Mouse (Mus musculus) midbrain, embryonic 12.5 days (tissue): ENCODE measurements at regions not wholly inside any gene's neighbourhood (a gene's known extent, or its start where the extent isn't known, plus 50 kb on each side); places are given as distances from the start of the nearest gene placed in this dataset.

ENCODE experiments used
- ATAC-seq: fragments of 200-750 bp; cut with Nextera tagmentation; 2 replicates; pipeline ENCODE4 v1.8.0; 2017; ENCODE audit warnings: low read depth, moderate TSS enrichment, moderate library complexity; ENCODE audit not compliant: low FRiP score
- H3K27ac ChIP-seq: fragments of 300-500 bp; sonication (generic); replicated peaks from 2 replicates; pipeline ENCODE4 v1.5.1; 2016; ENCODE audit warnings: mild to moderate bottlenecking
- H3K27me3 ChIP-seq: fragments of 300-500 bp; sonication (generic); 2 replicates; pipeline ENCODE4 v1.6.1; 2016; ENCODE audit warnings: mild to moderate bottlenecking
- H3K36me3 ChIP-seq: fragments of 300-500 bp; sonication (generic); 2 replicates; pipeline ENCODE4 v1.6.1; 2016
- H3K4me1 ChIP-seq: fragments of 300-500 bp; sonication (generic); 2 replicates; pipeline ENCODE4 v1.6.1; 2016
- H3K4me2 ChIP-seq: fragments of 300-500 bp; sonication (generic); replicated peaks from 2 replicates; pipeline ENCODE4 v1.6.1; 2016; ENCODE audit warnings: mild to moderate bottlenecking, moderate library complexity
- H3K4me3 ChIP-seq: fragments of 300-500 bp; sonication (generic); 2 replicates; pipeline ENCODE4 v1.5.1; 2016; ENCODE audit warnings: mild to moderate bottlenecking
- H3K9ac ChIP-seq: fragments of 300-500 bp; sonication (generic); replicated peaks from 2 replicates; pipeline ENCODE4 v1.6.1; 2016; ENCODE audit warnings: mild to moderate bottlenecking, moderate library complexity
- H3K9me3 ChIP-seq: fragments of 300-500 bp; sonication (generic); 2 replicates; pipeline ENCODE4 v1.6.1; 2016; ENCODE audit warnings: mild to moderate bottlenecking
- WGBS: fragments of 180-500 bp; shearing (Covaris S2); methylation state at CpG from one replicate; pipeline ENCODE4 v1.1.7; 2016; 5-methylcytosine and 5-hydroxymethylcytosine counted together

DNA sequence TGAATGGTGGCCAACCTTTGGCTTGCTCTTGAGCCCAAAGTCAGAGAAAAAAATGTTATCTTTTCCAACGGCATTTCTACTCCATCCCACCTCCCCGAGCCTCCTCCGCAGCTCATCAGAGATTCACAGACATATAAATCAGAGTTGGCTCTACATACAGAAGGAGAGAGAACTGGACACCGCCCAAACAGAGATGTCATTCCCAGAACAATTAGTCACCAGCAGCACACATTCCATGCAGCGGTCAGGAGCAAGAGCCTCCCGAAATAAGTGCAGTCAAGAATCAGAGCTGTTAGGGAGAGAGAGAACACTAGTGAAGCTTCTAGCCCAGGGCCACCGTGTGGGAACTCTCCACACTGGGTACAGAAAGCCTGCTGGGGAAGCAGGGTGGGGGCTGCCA, 121.2 kb upstream of the Dyrk2 start:
- no peak overlapping the region for H3K4me3 ChIP-seq
- WGBS: 92% methylated on average over 7 of the region's 7 CpGs
- no peaks in the 10 kb centered on the region for H3K27me3 ChIP-seq
- H3K9ac ChIP-seq: no peak overlapping the region
- no peak for ATAC-seq
- no peaks in the 10 kb centered on the region for H3K4me1 ChIP-seq
- H3K9me3 ChIP-seq: no peaks in the 10 kb centered on the region
- no peak overlapping the region for H3K27ac ChIP-seq
- no peak overlapping the region for H3K4me2 ChIP-seq
- no peaks in the 10 kb centered on the region for H3K36me3 ChIP-seq

DNA sequence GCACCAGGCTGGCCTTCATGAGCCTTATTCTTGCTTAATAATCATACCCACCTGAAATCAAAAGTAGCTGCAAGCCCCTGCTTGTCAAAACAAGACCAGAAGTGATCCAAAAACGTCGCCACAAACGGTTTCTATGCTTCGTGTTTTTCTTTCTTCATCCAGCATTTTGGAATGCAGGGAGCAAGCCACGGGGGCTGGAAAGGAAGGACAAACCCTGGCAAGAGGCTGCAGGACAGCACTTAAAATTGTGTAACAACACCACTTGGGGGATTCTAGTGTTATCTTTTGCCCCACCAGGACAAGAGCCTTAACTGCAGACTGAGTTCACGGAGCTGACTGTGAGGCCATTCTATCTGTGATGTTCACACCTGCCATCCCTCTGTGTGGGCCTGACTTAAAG, 120.5 kb upstream of the Dyrk2 start:
- Histone ChIP-seq H3K9ac (no peak overlapping the region), H3K4me1 (no peaks in the 10 kb centered on the region), H3K9me3 (no peaks in the 10 kb centered on the region), H3K27ac (no peak overlapping the region), H3K4me2 (no peak overlapping the region), H3K4me3 (no peak overlapping the region), H3K27me3 (no peaks in the 10 kb centered on the region), H3K36me3 (no peaks in the 10 kb centered on the region)
- no peak for ATAC-seq
- 81% methylated on average over 6 of the region's 6 CpGs for WGBS

DNA sequence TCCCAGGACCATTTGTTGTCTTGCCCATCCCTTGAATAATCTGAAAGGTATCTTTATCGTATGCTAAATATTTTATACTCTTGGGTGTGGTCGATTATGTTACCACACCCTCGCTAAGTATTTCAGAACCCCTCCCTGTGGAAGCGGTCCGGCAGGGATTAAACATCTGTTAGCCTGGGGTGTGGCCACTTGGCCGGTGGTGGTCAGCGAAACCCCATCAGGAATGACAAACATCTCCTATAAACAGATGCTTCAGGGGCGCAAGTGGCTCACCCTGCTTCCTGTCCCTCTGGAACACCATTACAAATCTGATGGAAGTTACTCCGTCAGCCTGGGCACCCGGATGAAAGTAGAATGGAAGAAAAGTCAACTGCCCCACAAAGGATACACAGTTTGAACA, 119.8 kb upstream of the Dyrk2 start:
- Histone ChIP-seq H3K9me3 (no peaks in the 10 kb centered on the region), H3K9ac (no peak overlapping the region), H3K27me3 (no peaks in the 10 kb centered on the region), H3K4me3 (no peak overlapping the region), H3K27ac (no peak overlapping the region), H3K4me2 (no peak overlapping the region), H3K4me1 (no peaks in the 10 kb centered on the region), H3K36me3 (no peaks in the 10 kb centered on the region)
- 88% methylated on average over 10 of the region's 10 CpGs for WGBS
- no peak for ATAC-seq

DNA sequence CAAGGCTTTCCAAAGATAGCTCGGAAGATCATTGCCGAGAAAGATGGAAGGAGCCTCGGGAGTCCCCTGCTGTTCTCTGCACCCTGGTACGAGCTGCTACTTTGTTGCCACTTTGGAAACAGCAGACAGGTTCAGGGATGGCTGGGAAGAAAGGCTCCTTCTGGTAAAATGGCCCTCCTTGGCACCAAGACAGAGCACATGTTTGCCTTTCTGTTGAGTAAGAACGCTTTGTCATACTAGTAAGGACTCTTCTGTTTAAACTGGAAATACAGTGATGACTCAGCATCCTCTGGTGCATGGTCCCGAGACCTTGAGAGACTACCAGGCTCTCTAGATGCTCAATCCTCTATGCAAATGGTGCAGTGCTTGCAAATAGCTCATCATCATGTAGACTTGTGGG, 118.2 kb upstream of the Dyrk2 start:
- peaks cover 8% of the 10 kb centered on the region; the same call in 1 of the 2 replicates for H3K9me3 ChIP-seq
- H3K27ac ChIP-seq: no peak overlapping the region
- H3K4me1 ChIP-seq: no peaks in the 10 kb centered on the region
- no peak for ATAC-seq
- WGBS: 85% methylated on average over 6 of the region's 6 CpGs
- no peak overlapping the region for H3K4me2 ChIP-seq
- no peak overlapping the region for H3K4me3 ChIP-seq
- H3K36me3 ChIP-seq: no peaks in the 10 kb centered on the region
- no peaks in the 10 kb centered on the region for H3K27me3 ChIP-seq
- H3K9ac ChIP-seq: no peak overlapping the region

DNA sequence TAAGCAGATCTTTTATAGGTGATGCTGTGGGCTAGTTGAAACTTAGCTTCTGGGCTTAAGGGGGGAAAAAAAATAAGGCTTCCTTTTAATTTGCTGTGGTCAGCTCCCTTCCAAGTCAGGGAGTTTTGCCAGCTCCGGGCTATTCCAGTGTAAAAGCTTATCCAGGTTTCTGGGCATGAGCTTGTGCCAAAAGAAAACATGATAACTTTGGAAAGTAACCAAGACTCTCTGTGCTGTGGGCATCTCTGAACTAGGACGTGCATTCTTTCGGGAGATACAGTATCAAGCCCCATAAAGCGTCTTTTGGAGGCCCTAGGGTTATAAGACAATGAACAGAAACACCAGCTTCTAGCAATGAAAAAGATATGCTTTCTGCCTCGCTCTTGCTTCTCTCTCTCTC, 114.6 kb upstream of the Dyrk2 start:
- H3K27me3 ChIP-seq: no peaks in the 10 kb centered on the region
- no peaks in the 10 kb centered on the region for H3K4me1 ChIP-seq
- no peak for ATAC-seq
- no peak overlapping the region for H3K4me3 ChIP-seq
- no peak overlapping the region for H3K27ac ChIP-seq
- 89% methylated on average over 5 of the region's 5 CpGs for WGBS
- no peaks in the 10 kb centered on the region for H3K36me3 ChIP-seq
- H3K4me2 ChIP-seq: no peak overlapping the region
- no peak overlapping the region for H3K9ac ChIP-seq
- peaks cover 8% of the 10 kb centered on the region; the same call in 1 of the 2 replicates for H3K9me3 ChIP-seq

DNA sequence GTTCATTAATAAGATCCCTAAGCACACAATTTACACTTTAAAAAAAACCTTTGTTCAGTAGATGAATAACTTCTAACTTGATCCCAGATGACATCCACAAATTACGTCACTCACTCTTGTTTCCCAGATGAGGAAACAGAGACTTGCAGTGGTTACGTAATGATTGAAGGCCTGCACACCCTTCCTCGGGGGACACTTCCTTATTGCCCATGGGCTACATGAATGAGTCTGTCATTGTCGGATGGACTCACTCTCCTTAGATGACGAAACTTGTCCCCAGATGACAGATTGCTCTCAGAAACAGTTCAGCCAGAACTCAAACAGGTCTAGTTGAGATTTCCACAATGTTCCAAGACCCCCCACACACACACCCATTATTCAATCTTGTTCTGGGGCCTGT, 111.4 kb upstream of the Dyrk2 start:
- Histone ChIP-seq H3K27ac (no peak overlapping the region), H3K4me1 (0 out of 2 replicates have a peak, but pooled peaks cover 3% of the 10 kb centered on the region), H3K27me3 (peaks cover 12% of the 10 kb centered on the region), H3K9ac (no peak overlapping the region), H3K36me3 (no peaks in the 10 kb centered on the region), H3K9me3 (peaks cover 8% of the 10 kb centered on the region; the same call in 1 of the 2 replicates), H3K4me2 (no peak overlapping the region), H3K4me3 (no peak overlapping the region)
- ATAC-seq: no peak
- WGBS: 83% methylated on average over 5 of the region's 5 CpGs

DNA sequence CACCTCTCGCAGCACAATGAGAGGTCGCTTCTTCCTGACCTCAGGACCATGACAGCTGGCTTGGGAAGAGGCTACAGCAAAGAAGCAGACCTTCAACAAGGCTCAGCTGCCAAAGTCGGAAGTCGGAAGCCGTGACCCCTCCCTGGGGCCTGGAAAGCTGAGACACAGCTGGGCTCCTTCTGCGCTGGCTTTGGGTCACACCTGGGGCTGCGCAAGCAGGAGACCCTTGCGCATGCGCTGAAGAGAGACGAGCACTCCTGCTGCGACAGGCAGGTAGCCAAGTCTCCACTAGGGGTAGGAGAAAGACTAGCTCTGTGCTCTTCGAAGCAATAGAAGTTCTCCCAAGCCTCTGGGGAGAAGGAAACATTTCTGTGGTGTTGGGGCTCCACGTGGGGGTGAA, 109.3 kb upstream of the Dyrk2 start:
- no peak overlapping the region for H3K4me2 ChIP-seq
- H3K4me1 ChIP-seq: 0 out of 2 replicates have a peak, but pooled peaks cover 3% of the 10 kb centered on the region
- H3K27ac ChIP-seq: no peak overlapping the region
- H3K9ac ChIP-seq: no peak overlapping the region
- peaks cover 12% of the 10 kb centered on the region for H3K27me3 ChIP-seq
- WGBS: 56% methylated on average over 13 of the region's 13 CpGs
- no peak for ATAC-seq
- no peak overlapping the region for H3K4me3 ChIP-seq
- H3K36me3 ChIP-seq: no peaks in the 10 kb centered on the region
- peaks cover 8% of the 10 kb centered on the region; the same call in 1 of the 2 replicates for H3K9me3 ChIP-seq

DNA sequence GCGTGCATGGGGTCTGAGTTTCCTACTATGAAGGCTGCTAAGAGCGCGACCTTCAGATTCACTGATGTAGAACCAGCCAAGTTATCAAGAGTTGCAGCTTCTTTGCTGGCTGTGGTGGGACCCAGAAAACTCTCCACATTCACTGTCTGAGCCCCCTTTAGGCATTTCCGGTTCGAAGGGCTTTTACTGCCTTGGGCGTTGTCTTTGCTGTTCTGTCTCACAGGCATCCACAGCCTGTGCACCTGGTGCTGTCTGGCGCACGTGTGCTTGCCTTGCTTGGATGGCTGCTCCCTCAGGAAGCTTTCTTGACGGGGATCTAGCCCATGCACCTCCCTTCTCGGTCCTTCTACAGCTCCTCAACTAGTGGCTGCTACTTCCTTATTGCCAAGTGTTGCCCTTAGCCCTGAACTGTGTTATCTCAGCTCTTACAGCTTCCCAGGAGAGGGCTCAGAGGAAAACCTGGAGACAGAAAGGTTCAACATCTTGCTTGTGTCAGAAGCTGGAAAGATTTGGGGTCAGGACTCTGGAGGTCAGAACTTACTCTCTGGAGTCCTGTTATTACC, 108.3 kb upstream of the Dyrk2 start:
- ATAC-seq: no peak
- H3K4me1 ChIP-seq: peaks cover 4% of the 10 kb centered on the region; the same call in 1 of the 2 replicates
- H3K36me3 ChIP-seq: no peaks in the 10 kb centered on the region
- H3K27ac ChIP-seq: no peak overlapping the region
- H3K4me2 ChIP-seq: no peak overlapping the region
- WGBS: 84% methylated on average over 10 of the region's 10 CpGs
- H3K9ac ChIP-seq: no peak overlapping the region
- no peaks in the 10 kb centered on the region for H3K9me3 ChIP-seq
- peaks cover 12% of the 10 kb centered on the region for H3K27me3 ChIP-seq
- H3K4me3 ChIP-seq: no peak overlapping the region

DNA sequence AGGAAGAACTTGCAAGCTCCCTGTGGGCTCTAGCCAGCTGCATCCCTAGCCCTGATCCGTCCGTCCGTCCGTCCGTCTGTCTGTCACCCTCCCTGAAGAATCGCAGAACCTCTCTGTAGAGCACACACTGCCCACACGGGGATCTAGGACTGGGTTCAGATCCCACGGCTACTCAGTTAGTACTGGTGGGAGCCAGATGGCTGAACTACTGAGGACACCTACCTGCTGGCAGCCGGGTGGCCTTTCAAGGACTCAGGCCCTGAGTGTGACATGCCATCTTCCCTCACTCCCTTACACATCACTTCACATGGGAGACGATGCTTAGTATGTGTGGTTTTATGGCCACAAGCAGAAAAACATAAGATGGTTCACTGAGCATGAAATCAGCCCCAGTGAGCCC, 106.4 kb upstream of the Dyrk2 start:
- Histone ChIP-seq H3K4me1 (peaks cover 5% of the 10 kb centered on the region; the same call in 1 of the 2 replicates), H3K27ac (no peak overlapping the region), H3K4me3 (no peak overlapping the region), H3K9ac (no peak overlapping the region), H3K4me2 (no peak overlapping the region), H3K9me3 (no peaks in the 10 kb centered on the region), H3K27me3 (peaks cover 12% of the 10 kb centered on the region), H3K36me3 (no peaks in the 10 kb centered on the region)
- WGBS: 78% methylated on average over 10 of the region's 10 CpGs
- no peak for ATAC-seq

DNA sequence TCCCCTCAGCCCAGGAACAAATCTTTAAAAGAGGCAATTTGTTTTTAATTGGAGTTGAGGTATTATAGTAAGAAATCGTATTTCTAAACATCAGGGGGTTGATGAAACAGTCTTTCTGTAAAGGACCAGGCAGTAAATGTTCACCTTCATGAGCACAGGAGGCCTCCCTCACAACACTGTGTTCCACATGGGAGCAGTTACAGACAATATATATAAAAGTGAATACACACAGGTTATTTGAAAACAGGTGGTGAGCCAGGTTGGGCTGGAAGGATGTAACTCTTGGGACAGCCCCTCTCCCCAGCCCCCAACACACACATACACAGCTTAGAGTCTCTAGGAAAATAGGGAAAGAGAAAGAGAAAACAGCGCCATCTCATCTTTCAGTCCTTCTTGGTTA, 105.8 kb upstream of the Dyrk2 start:
- no peak overlapping the region for H3K9ac ChIP-seq
- no peak for ATAC-seq
- H3K4me1 ChIP-seq: peaks cover 5% of the 10 kb centered on the region; the same call in 1 of the 2 replicates
- H3K4me2 ChIP-seq: no peak overlapping the region
- H3K9me3 ChIP-seq: no peaks in the 10 kb centered on the region
- H3K4me3 ChIP-seq: no peak overlapping the region
- peaks cover 12% of the 10 kb centered on the region for H3K27me3 ChIP-seq
- WGBS: 84% methylated on average over 2 of the region's 2 CpGs
- no peaks in the 10 kb centered on the region for H3K36me3 ChIP-seq
- no peak overlapping the region for H3K27ac ChIP-seq

DNA sequence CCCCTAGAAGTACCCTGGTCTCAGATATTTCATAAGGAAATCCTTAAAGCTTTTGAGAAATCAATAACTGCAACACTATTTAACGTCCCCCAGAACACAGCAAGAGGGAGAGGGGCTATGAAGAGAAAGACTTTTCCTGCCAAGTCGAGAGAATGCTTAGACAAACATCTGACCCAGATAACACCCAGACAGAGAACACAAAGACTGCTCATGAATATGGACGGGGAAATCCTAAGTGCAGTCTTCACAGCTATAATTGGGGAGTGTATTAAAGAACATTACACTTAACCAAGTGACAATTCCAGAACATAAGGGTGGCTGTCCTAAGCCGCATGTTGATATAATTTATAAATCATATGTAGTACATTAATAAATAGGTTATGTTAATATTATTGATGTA, 103.3 kb upstream of the Dyrk2 start:
- Histone ChIP-seq H3K36me3 (no peaks in the 10 kb centered on the region), H3K4me3 (no peak overlapping the region), H3K9me3 (no peaks in the 10 kb centered on the region), H3K27me3 (peaks cover 5% of the 10 kb centered on the region), H3K4me1 (peaks cover 5% of the 10 kb centered on the region; the same call in 1 of the 2 replicates), H3K4me2 (no peak overlapping the region), H3K9ac (no peak overlapping the region), H3K27ac (no peak overlapping the region)
- 33% methylated on average over 4 of the region's 4 CpGs for WGBS
- no peak for ATAC-seq

DNA sequence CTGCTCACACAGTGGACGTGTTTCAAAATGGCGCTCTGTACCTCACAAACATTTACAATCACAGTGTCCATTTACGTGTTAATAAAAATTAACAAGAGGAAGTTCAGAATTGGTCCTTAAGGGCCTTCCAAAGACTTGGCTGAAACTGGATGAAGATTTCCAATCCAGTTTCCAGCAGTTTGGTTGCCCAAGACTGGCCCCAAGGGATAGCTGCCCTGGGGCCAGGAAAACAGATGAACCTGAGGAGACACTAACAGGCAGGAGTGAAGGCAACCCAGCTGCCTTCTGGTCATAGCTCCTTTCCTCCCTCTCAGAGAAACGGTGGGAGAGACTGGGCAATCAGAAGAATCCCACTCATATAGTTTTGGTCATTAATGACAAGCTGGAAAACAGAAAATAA, 102.6 kb upstream of the Dyrk2 start:
- Histone ChIP-seq H3K9me3 (no peaks in the 10 kb centered on the region), H3K9ac (no peak overlapping the region), H3K4me1 (peaks cover 5% of the 10 kb centered on the region; the same call in 1 of the 2 replicates), H3K27ac (no peak overlapping the region), H3K36me3 (no peaks in the 10 kb centered on the region), H3K27me3 (no peaks in the 10 kb centered on the region), H3K4me3 (no peak overlapping the region), H3K4me2 (no peak overlapping the region)
- ATAC-seq: no peak
- 96% methylated on average over 4 of the region's 4 CpGs for WGBS
